Mouse (Mus musculus) thymus, adult 2 months (tissue): ENCODE measurements around the gene Csnk1e.

Experiments used
- CTCF ChIP-seq: fragments of 200-500 bp; IDR thresholded peaks from 2 replicates; pipeline ENCODE4 v1.5.1; 2012; ENCODE audit warnings: mild to moderate bottlenecking, control low read depth, low read length, moderate library complexity, borderline replicate concordance; ENCODE audit not compliant: control insufficient read depth, poor library complexity, insufficient read depth; ENCODE audit errors: extremely low read depth
- POLR2A ChIP-seq: fragments of 200-500 bp; IDR thresholded peaks from 2 replicates; pipeline ENCODE4 v1.6.1; 2012; ENCODE audit warnings: mild to moderate bottlenecking, low read length, control low read depth, moderate library complexity; ENCODE audit not compliant: control insufficient read depth, poor library complexity, insufficient read depth; ENCODE audit errors: extremely low read depth

GRCm38 (mm10) chr15:79432328-79432727 lies 23.0 kb downstream of the Csnk1e start:
- TF ChIP-seq POLR2A (no peak), CTCF (0 out of 2 replicates have a peak, but pooled peaks have one; percentile 16)
